Mouse (Mus musculus) layer of hippocampus, postnatal 14 days (tissue): ENCODE data around the gene Fitm1. TPM values are rescaled to one million over a fixed set of nuclear protein-coding genes. Genes with fewer than 3 reads are reported as not detected.
A peak's percentile ranks its signal among the peaks of the same experiment; 100 is the strongest.

Experiments
- DNase-seq, 2 experiments: peaks; one replicate each; pipeline ENCODE4 v3.0.0; 2021 to 2022; ENCODE audit warnings: low spot score in 2 of 2, mixed read lengths in 1 of 2
- total RNA-seq, 2 experiments: library from RNA; stranded (reverse); gene quantifications; 2 replicates each; pipeline ENCODE4 v1.2.3; 2021

The Fitm1 gene
- total RNA-seq, 2 experiments from 2014 or later = not detected

GRCm38 (mm10) chr14:55567496-55567895, 7.9 kb upstream of the Fitm1 start:
- no peak for DNase-seq

GRCm38 (mm10) chr14:55570588-55570987, 4.8 kb upstream of the Fitm1 start:
- DNase-seq = no peak

GRCm38 (mm10) chr14:55571760-55572159, 3.7 kb upstream of the Fitm1 start:
- no peak for DNase-seq

- DNase-seq = no peak
Measured at GRCm38 (mm10) chr14:55575711-55576110, 294 bp downstream of the Fitm1 start.

- no peak for DNase-seq
Measured at GRCm38 (mm10) chr14:55576376-55576775, 959 bp downstream of the Fitm1 start.

- DNase-seq = peak; percentile 76 to 78
Measured at GRCm38 (mm10) chr14:55577871-55578667, 2.7 kb downstream of the Fitm1 start, which contains the start of gene Psme1. TSS of gene Psme1 (plus strand) at chr14:55578123.

GRCm38 (mm10) chr14:55578668-55579269, 3.4 kb downstream of the Fitm1 start:
- DNase-seq = no peak

GRCm38 (mm10) chr14:55579511-55580496, 4.4 kb downstream of the Fitm1 start:
- no peak for DNase-seq

- no peak for DNase-seq
Measured at GRCm38 (mm10) chr14:55580731-55581130, 5.3 kb downstream of the Fitm1 start.

- DNase-seq = no peak
Measured at GRCm38 (mm10) chr14:55581981-55582681, 6.7 kb downstream of the Fitm1 start.

- DNase-seq = no peak
Measured at GRCm38 (mm10) chr14:55584303-55584701, 8.9 kb downstream of the Fitm1 start.

GRCm38 (mm10) chr14:55584702-55585565, 9.5 kb downstream of the Fitm1 start, which contains the start of gene Emc9:
TSS of gene Emc9 (minus strand) at chr14:55585302.
- DNase-seq = peak; percentile 47 to 51

- DNase-seq = no peak
Measured at GRCm38 (mm10) chr14:55585566-55585960, 10.1 kb downstream of the Fitm1 start.

- DNase-seq = no peak
Measured at GRCm38 (mm10) chr14:55586149-55586548, 10.7 kb downstream of the Fitm1 start.

GRCm38 (mm10) chr14:55589271-55589670, 13.9 kb downstream of the Fitm1 start:
- DNase-seq = no peak

- no peak for DNase-seq
Measured at GRCm38 (mm10) chr14:55589771-55590448, 14.5 kb downstream of the Fitm1 start.

- DNase-seq = peak; percentile 87 to 96
Measured at GRCm38 (mm10) chr14:55590748-55591330, 15.4 kb downstream of the Fitm1 start, which contains the start of gene Psme2. TSS of gene Psme2 (minus strand) at chr14:55591113.

GRCm38 (mm10) chr14:55591331-55591891, 16.0 kb downstream of the Fitm1 start, which contains the start of gene Rnf31:
TSS of gene Rnf31 (plus strand) at chr14:55591708.
- DNase-seq = peak; percentile 87 to 96
